Mouse (Mus musculus): ENCODE results near the gene Phrf1. TPM values are rescaled to one million over a fixed set of nuclear protein-coding genes. Genes with fewer than 3 reads are reported as not detected.

The Phrf1 gene
- polyA plus RNA-seq, 1 experiment from 2014 or later = 99.3 TPM

- H3K36me3 ChIP-seq = peaks cover 90% of the 10 kb centered on the region
These were observed 76.0 kb downstream of the Phrf1 start for GRCm38 (mm10) chr7:141304537-141304936.

More at GRCm38 (mm10) chr7:141304537-141304936, 76.0 kb downstream of the Phrf1 start:
- ATAC-seq (ENCODE audit: low FRiP score) = no peak
- Histone ChIP-seq H3K4me1 (no peaks in the 10 kb centered on the region), H3K9ac (no peak overlapping the region), H3K4me3 (no peak overlapping the region), H3K9me3 (replicated peaks) (no peaks in the 10 kb centered on the region), H3K27me3 (no peaks in the 10 kb centered on the region), H3K27ac (no peak overlapping the region), H3K4me2 (replicated peaks) (no peak overlapping the region)
- WGBS = 88% methylated on average over 4 of the region's 4 CpGs

MicroRNA genes within 50 kb of the gene (microRNA counts, 519-probe panel; counts per million panel counts)
- microRNA mmu-miR-210 = 4,625 counts per million, percentile 87 among the panel's probes with 10 or more counts

Small RNA genes lying within 50 kb of the gene (microRNA-seq; reads per million reads assigned to microRNA genes)
- 657 reads per million, percentile 70 among the genes with 10 or more reads in this experiment for gene Mir210

Other genes with a start within 250 kb of the Phrf1 start
- gene Ifitm3, start 218.0 kb upstream of the Phrf1 start, polyA plus RNA-seq (2016; fragmentation: Nextera tagmentation; extraction: Ambion mirVana) = 22.5 and 26.0 TPM in 2 replicates
- not detected in 2 replicates for gene Ifitm6, start 210.9 kb upstream of the Phrf1 start, polyA plus RNA-seq (2016; fragmentation: Nextera tagmentation; extraction: Ambion mirVana)
- not detected in 2 replicates for gene Gm17387, start 199.7 kb upstream of the Phrf1 start, polyA plus RNA-seq (2016; fragmentation: Nextera tagmentation; extraction: Ambion mirVana)
- gene B4galnt4, start 167.7 kb upstream of the Phrf1 start, polyA plus RNA-seq (2016; fragmentation: Nextera tagmentation; extraction: Ambion mirVana) = 46.1 and 46.5 TPM in 2 replicates
- 3.1 and 4.5 TPM in 2 replicates for gene Pkp3, start 150.6 kb upstream of the Phrf1 start, polyA plus RNA-seq (2016; fragmentation: Nextera tagmentation; extraction: Ambion mirVana)
- 1.7 and 2.6 TPM in 2 replicates for gene Sigirr, start 128.2 kb upstream of the Phrf1 start, polyA plus RNA-seq (2016; fragmentation: Nextera tagmentation; extraction: Ambion mirVana)
- 0.59 and 0.81 TPM in 2 replicates for gene Ano9, start 111.0 kb upstream of the Phrf1 start, polyA plus RNA-seq (2016; fragmentation: Nextera tagmentation; extraction: Ambion mirVana)
- 76.0 and 76.5 TPM in 2 replicates for gene Ptdss2, start 106.4 kb upstream of the Phrf1 start, polyA plus RNA-seq (2016; fragmentation: Nextera tagmentation; extraction: Ambion mirVana)
- gene Rnh1, start 55.9 kb upstream of the Phrf1 start, polyA plus RNA-seq (2016; fragmentation: Nextera tagmentation; extraction: Ambion mirVana) = 61.0 and 61.9 TPM in 2 replicates
- 95.1 and 103 TPM in 2 replicates for gene Hras, start 34.8 kb upstream of the Phrf1 start, polyA plus RNA-seq (2016; fragmentation: Nextera tagmentation; extraction: Ambion mirVana)
- gene Lrrc56, start 34.6 kb upstream of the Phrf1 start, polyA plus RNA-seq (2016; fragmentation: Nextera tagmentation; extraction: Ambion mirVana) = 10.8 and 12.2 TPM in 2 replicates
- 3.3 and 3.9 TPM in 2 replicates for gene Lmntd2, start 14.7 kb upstream of the Phrf1 start, polyA plus RNA-seq (2016; fragmentation: Nextera tagmentation; extraction: Ambion mirVana)
- 34.7 and 35.6 TPM in 2 replicates for gene Rassf7, start 12.9 kb upstream of the Phrf1 start, polyA plus RNA-seq (2016; fragmentation: Nextera tagmentation; extraction: Ambion mirVana)
- gene Irf7, start 37.7 kb downstream of the Phrf1 start, polyA plus RNA-seq (2016; fragmentation: Nextera tagmentation; extraction: Ambion mirVana) = 1.1 and 1.5 TPM in 2 replicates
- not detected in 2 replicates for gene Cdhr5, start 48.0 kb downstream of the Phrf1 start, polyA plus RNA-seq (2016; fragmentation: Nextera tagmentation; extraction: Ambion mirVana)
- gene Sct, start 50.3 kb downstream of the Phrf1 start, polyA plus RNA-seq (2016; fragmentation: Nextera tagmentation; extraction: Ambion mirVana) = 2.4 and 2.7 TPM in 2 replicates
- 0.81 and 0.86 TPM in 2 replicates for gene Drd4, start 63.2 kb downstream of the Phrf1 start, polyA plus RNA-seq (2016; fragmentation: Nextera tagmentation; extraction: Ambion mirVana)
- 96.5 and 96.6 TPM in 2 replicates for gene Deaf1, start 98.9 kb downstream of the Phrf1 start, polyA plus RNA-seq (2016; fragmentation: Nextera tagmentation; extraction: Ambion mirVana)
- 60.5 and 66.9 TPM in 2 replicates for gene Tmem80, start 99.0 kb downstream of the Phrf1 start, polyA plus RNA-seq (2016; fragmentation: Nextera tagmentation; extraction: Ambion mirVana)
- gene Eps8l2, start 110.1 kb downstream of the Phrf1 start, polyA plus RNA-seq (2016; fragmentation: Nextera tagmentation; extraction: Ambion mirVana) = 2.6 and 2.7 TPM in 2 replicates
- 352 and 355 TPM in 2 replicates for gene Taldo1, start 163.4 kb downstream of the Phrf1 start, polyA plus RNA-seq (2016; fragmentation: Nextera tagmentation; extraction: Ambion mirVana)
- 52.2 and 54.1 TPM in 2 replicates for gene Gatd1, start 185.4 kb downstream of the Phrf1 start, polyA plus RNA-seq (2016; fragmentation: Nextera tagmentation; extraction: Ambion mirVana)
- gene Cend1, start 200.7 kb downstream of the Phrf1 start, polyA plus RNA-seq (2016; fragmentation: Nextera tagmentation; extraction: Ambion mirVana) = 27.9 and 30.9 TPM in 2 replicates
- 54.8 and 62.1 TPM in 2 replicates for gene Slc25a22, start 209.1 kb downstream of the Phrf1 start, polyA plus RNA-seq (2016; fragmentation: Nextera tagmentation; extraction: Ambion mirVana)
- gene Pidd1, start 215.2 kb downstream of the Phrf1 start, polyA plus RNA-seq (2016; fragmentation: Nextera tagmentation; extraction: Ambion mirVana) = 10.8 and 11.6 TPM in 2 replicates
- gene Rplp2, start 218.6 kb downstream of the Phrf1 start, polyA plus RNA-seq (2016; fragmentation: Nextera tagmentation; extraction: Ambion mirVana) = 801 and 888 TPM in 2 replicates
- 16.2 and 19.1 TPM in 2 replicates for gene Pnpla2, start 226.4 kb downstream of the Phrf1 start, polyA plus RNA-seq (2016; fragmentation: Nextera tagmentation; extraction: Ambion mirVana)
- 7.7 and 8.9 TPM in 2 replicates for gene Cracr2b, start 232.3 kb downstream of the Phrf1 start, polyA plus RNA-seq (2016; fragmentation: Nextera tagmentation; extraction: Ambion mirVana)
- gene Cd151, start 238.6 kb downstream of the Phrf1 start, polyA plus RNA-seq (2016; fragmentation: Nextera tagmentation; extraction: Ambion mirVana) = 14.4 and 17.3 TPM in 2 replicates
- 62.0 and 69.0 TPM in 2 replicates for gene Polr2l, start 246.3 kb downstream of the Phrf1 start, polyA plus RNA-seq (2016; fragmentation: Nextera tagmentation; extraction: Ambion mirVana)
- gene Tspan4, start 246.5 kb downstream of the Phrf1 start, polyA plus RNA-seq (2016; fragmentation: Nextera tagmentation; extraction: Ambion mirVana) = 30.1 and 31.1 TPM in 2 replicates